Mouse (Mus musculus): ENCODE results near the gene Zfp248.

The Zfp248 gene

GRCm38 (mm10) chr6:118455042-118455631 is at the start of gene Zfp248:
Gene Zfp248 (minus strand): TSS chr6:118455528.
- peak; percentile 84 for DNase-seq

- no peak for DNase-seq
Measured at GRCm38 (mm10) chr6:118499010-118499409, 43.7 kb upstream of the Zfp248 start.

DNA sequence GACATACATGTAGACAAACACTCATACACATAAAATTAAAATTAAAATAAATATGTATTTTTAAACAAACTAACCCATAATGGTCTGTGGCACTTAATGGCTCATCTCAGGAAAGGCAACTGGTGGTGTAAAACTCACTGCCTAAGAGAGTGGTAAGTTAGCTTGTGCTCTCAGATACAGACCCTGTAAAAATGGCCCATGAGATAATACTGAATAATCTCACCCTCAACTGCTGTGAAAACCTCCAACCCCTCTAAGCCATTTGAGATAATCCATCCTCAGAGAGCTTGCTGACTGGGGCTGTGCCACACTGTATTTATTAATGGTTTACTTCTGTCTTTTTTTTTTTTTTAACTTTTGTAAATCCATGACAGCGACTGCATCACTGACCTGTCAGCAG is 26.8 kb upstream of the Zfp248 start:
- no peak for DNase-seq

DNA sequence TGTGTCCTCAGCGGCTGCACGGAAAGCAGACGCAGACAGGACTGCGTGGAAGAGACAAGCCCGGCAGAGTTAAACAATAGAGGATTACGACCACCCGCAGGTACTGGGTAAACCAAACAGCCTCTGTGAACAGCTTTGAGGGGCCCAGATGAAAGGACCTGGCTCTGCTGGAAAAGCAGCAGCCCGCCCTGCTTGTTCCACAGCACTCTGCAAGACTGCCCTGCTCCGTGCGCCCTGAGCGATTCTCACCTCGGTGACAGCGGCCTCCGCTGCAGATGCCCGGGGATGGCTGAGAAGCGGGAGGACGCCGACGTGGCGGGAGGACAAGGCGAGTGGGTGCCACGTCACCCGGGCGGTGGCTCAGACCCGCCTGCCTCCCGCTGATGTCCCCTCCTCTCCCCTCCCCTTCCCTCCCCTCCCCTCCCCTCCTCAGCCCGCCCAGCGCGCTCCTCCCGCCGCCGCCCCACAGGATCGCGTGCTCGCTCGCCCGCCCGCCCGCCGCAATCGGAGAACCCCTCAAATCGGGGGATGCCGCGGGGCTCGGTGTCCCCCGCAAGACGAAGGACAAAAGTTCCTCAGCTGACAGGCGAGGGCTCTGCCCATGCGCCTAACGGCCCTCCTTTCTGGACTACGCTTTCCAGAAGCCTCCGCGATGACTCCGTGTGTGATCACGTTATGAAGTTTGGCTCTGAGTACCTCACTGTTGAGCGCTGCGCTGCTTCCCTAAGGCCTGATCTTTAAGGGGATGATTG is 23.8 kb upstream of the Zfp248 start, which contains the start of gene Zfp9:
Gene Zfp9 (minus strand): TSS at position 364 of the 752 bp plus-strand sequence.
- DNase-seq = peak; percentile 79

- DNase-seq = no peak
Measured at GRCm38 (mm10) chr6:118477875-118478785, 22.8 kb upstream of the Zfp248 start.

GRCm38 (mm10) chr6:118462069-118462705 is 6.9 kb upstream of the Zfp248 start:
- no peak for DNase-seq

GRCm38 (mm10) chr6:118457726-118458125 is 2.4 kb upstream of the Zfp248 start:
- DNase-seq = no peak

DNA sequence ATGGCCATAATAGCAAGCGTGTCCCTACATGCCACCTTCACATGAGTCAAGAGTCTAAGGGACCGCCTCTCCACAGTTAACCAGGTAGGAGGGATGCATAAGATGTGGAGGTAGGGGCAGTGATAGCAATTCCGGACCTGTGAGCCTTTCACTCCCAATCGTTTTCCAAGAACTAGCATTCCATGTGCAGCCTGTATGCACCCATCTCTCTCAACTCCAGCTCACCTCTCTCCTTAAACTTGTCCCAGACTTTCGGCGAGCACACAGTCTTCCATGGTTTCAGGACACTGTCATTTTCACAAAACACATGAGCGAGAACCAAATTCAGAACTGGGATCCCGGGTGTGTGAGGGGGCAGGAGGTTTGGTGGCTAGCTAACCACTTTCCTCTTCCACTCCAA is 876 bp downstream of the Zfp248 start:
- no peak for DNase-seq

- DNase-seq = no peak
Measured at GRCm38 (mm10) chr6:118431502-118431901, 23.8 kb downstream of the Zfp248 start.

GRCm38 (mm10) chr6:118426666-118427065 is 28.7 kb downstream of the Zfp248 start:
- DNase-seq = no peak

DNA sequence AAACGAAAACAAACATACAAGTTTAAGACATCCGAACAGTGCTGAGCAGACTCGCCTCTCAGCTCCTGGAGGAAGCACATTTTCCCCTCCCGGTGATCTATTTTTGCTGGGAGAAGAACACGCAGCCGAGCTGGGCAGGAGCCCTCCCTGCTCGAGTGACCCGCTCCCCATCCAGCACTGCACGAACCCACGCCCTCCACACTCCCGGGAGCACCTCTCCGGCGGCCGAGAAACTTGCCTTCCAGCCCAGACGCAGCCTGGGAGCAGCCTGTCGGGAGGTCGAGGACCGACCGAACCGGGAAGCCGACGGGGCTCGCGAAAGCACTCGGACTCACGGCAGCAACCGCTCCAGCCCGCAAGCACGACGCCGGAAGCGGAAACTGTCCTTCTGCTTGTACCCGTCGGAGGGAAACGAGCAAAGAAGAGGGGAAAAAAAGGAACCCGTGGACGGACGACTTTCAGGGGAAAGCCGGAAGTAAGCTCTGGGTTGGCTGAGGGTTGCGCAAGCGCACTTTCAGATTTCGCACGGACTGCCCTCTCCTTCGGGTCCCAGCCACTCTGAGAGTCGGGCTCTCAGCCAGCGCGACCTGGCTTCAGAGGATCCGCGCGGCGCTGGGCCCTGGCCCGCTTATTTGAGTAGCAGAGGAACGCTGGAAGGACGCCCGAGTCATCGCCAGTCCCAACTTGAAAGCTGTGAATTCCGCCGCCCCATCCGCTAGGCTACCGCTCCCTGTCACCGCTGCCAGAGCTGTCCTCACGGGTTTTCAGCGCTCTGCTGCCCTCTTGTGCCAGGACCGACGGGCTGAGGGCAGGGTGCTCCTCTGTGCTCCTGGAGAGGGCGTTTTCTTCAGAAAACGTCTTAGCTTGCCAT is 36.0 kb downstream of the Zfp248 start, which contains the start of gene Bms1:
Gene Bms1 (minus strand): TSS at position 425 of the 871 bp plus-strand sequence.
- peak; percentile 91 for DNase-seq

- DNase-seq = no peak
Measured at GRCm38 (mm10) chr6:118410428-118410827, 44.9 kb downstream of the Zfp248 start.

- no peak for DNase-seq
Measured at GRCm38 (mm10) chr6:118408510-118408909, 46.8 kb downstream of the Zfp248 start.

DNA sequence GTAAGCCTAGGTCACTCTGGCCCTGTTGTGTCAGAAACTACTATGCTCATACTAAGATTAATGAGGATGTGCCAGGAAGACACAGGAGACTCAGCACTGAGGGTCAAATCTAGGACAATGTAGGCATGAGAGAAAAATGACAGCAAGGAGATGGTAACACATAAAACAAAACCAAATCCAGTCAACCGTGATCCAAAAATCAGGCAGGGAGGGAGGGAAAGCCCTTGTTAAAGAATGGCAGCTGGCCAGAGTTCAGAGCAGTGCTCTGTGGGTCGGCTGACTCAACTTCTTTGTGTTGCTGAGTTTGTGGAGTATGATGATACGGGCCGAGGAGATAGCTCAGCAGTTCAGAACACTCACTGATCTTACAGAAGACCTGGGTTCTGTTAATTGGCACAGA is 48.9 kb downstream of the Zfp248 start:
- no peak for DNase-seq

GRCm38 (mm10) chr6:118390746-118391145 is 64.6 kb downstream of the Zfp248 start:
- DNase-seq = no peak

DNA sequence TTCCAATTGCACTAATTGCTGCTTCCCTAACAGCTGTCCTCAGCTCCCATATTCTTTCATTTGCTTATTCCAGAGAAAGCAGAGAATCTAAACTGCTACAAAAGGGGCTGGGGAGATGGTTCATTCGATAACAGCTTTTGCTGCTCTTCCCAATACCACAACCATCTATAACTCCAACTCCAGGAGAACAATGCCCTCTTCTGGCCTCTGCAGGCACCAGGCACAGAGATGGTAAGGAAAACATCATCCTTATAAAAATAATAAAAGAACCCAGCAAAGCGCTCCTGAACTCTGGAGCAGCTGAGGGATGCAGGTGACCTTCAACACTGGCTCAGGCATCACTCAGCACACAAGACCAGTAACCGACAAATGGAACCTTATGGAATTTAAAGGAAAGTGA is 69.4 kb downstream of the Zfp248 start:
- no peak for DNase-seq

GRCm38 (mm10) chr6:118381234-118381633 is 74.1 kb downstream of the Zfp248 start:
- no peak for DNase-seq

- no peak for DNase-seq
Measured at GRCm38 (mm10) chr6:118380630-118381029, 74.7 kb downstream of the Zfp248 start.

DNA sequence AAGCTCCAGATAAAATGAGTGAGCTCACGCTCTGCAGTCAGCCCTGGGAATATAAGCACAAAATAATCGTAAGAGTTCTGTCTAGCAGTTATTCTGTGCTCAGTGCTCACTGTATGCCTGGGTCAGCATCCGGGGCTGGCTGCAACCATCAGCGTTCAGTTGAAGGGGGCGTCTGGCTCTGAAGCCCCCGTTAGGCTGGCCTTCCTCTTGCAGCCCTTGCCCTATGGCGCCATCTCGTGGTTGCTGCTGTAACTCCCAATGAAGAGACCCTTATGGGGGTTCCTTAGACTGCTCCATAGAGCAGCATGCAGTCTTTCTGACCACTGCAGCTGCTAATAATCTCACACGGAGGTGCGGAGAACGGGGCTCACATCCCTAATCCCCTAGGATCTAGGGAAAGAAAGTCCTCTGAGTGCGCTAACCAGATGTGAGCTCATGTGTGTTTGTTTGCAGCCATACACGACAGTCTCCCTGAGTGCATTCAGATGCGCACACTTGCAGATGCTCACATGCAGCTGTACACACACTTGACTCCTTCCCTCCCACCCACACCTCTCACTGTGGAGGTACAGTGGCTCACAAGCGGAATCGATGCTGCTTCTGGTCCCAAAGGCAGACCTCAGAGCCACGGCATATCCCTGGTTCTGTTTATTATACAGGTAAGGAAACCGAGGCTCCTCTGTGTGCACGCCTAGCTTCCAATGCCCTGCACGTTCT is 75.7 kb downstream of the Zfp248 start:
- DNase-seq = peak; percentile 72

DNA sequence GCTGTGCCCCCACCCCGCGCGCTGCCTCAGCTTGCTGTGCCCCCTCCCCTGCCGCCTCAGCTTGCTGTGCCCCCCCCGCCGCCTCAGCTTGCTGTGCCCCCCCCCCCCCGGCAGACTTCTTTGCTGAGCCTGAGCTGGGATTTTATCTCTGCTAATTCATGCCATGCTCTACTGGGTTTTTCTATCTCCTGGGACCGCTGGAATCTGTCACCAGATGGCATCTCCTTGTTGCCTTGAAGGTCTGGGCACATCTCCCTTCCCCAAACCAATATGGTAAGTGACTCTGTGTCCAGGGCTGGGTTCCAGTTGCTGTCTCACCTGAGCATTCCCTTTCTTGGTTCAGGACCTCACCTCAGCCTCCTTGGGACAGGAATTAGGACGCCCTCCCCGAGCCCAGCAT is 77.7 kb downstream of the Zfp248 start:
- no peak for DNase-seq

All from liver (tissue).